28 mouse cellular contexts compared by ENCODE assay signal in the genomic region with DNA sequence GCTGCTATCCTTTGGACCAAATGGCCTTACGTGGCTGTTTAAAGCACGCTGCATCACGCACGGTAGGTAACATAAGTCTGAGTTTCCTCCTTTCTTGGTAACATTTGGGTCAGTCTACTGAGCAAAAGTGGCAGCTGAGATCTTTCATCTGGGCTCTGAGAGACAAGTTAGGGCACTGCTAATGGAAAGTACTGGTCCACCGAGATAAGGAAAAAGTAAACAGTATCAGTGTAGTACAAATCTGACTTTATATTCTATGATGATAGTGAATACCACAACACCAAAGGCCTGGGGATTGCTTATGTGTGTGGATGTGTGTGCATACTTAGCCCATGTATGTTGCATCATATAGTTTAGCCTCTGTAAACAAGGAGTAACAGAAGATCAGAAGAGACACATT.
DNase-seq lines count a peak whose midpoint lies in the region; ATAC-seq and TF ChIP-seq lines count a peak whose summit lies in the region.
"Had no signal": no experiment of that assay in that cellular context is flagged by ENCODE, and none has a peak within 500 bp of the region (broad histone marks: within the 10 kb centered on the region; RNA-seq: fewer than 3 reads in every experiment).

No protein-coding gene starts in this region.

- no peaks in the 10 kb centered on the region for H3K36me3 ChIP-seq in liver, embryonic 12.5 days
- H3K36me3 ChIP-seq in liver, embryonic 15.5 days (replicated peaks), result no peaks in the 10 kb centered on the region
- no peaks in the 10 kb centered on the region for H3K36me3 ChIP-seq in hindbrain, postnatal 0 days (ENCODE audit: insufficient read depth, low read length)
- H3K36me3 ChIP-seq: embryonic facial prominence, embryonic 12.5 days; embryonic facial prominence, embryonic 15.5 days; forebrain, embryonic 12.5 days; forebrain, embryonic 15.5 days; heart, embryonic 12.5 days; heart, embryonic 15.5 days; hindbrain, embryonic 10.5 days; hindbrain, embryonic 13.5 days had no signal

- no peak for TF ChIP-seq CTCF in hindbrain, postnatal 0 days (IDR thresholded peaks at IDR 0.05; ENCODE audit: low read depth)

- peak; percentile 32 for DNase-seq in c-Kit-positive CD71-positive TER-119-positive erythroid progenitor cells, embryonic 14.5 days (ENCODE audit: low spot score)
- no peak for DNase-seq in adrenal gland, postnatal 36 days
- DNase-seq in hindbrain, postnatal 0 days (ENCODE audit: low spot score), result no peak
- DNase-seq: adrenal gland, adult 8-10 months; adrenal gland, postnatal 25 days; cerebellum, adult 11 months; cerebellum, adult 2 months; cerebellum, adult 9-11 months; cerebellum, postnatal 25 days; gastrocnemius, postnatal 25 days; heart, adult 18-20 months; heart, postnatal 10 days; heart, postnatal 36 days had no signal

- H3K9me3 ChIP-seq in liver, embryonic 12.5 days (replicated peaks), result no peaks in the 10 kb centered on the region
- no peaks in the 10 kb centered on the region for H3K9me3 ChIP-seq in liver, embryonic 15.5 days (replicated peaks)
- no peaks in the 10 kb centered on the region for H3K9me3 ChIP-seq in hindbrain, postnatal 0 days (ENCODE audit: low read length)
- H3K9me3 ChIP-seq: embryonic facial prominence, embryonic 12.5 days; embryonic facial prominence, embryonic 15.5 days; forebrain, embryonic 12.5 days; forebrain, embryonic 15.5 days; heart, embryonic 12.5 days; heart, embryonic 15.5 days; hindbrain, embryonic 10.5 days; hindbrain, embryonic 13.5 days had no signal

- no peak overlapping the region for H3K4me3 ChIP-seq in liver, embryonic 12.5 days
- H3K4me3 ChIP-seq in liver, embryonic 15.5 days (replicated peaks), result no peak overlapping the region
- H3K4me3 ChIP-seq in hindbrain, postnatal 0 days (ENCODE audit: low read length), result no peak overlapping the region
- H3K4me3 ChIP-seq: embryonic facial prominence, embryonic 12.5 days; embryonic facial prominence, embryonic 15.5 days; erythroblast, embryonic 14.5 days; forebrain, embryonic 12.5 days; forebrain, embryonic 15.5 days; heart, embryonic 12.5 days; heart, embryonic 15.5 days; hindbrain, embryonic 10.5 days; hindbrain, embryonic 13.5 days had no signal

- ATAC-seq in liver, embryonic 12.5 days, result peak; percentile 81
- ATAC-seq in liver, embryonic 15.5 days (ENCODE audit: insufficient read depth), result peak; percentile 71
- 0 out of 2 replicates have a peak, but pooled peaks have one; percentile 37 for ATAC-seq in megakaryocyte-erythroid progenitor cell, adult 5-6 weeks (replicated peaks; ENCODE audit: low FRiP score, low TSS enrichment, poor library complexity, severe bottlenecking)
- no peak for ATAC-seq in hindbrain, postnatal 0 days
- ATAC-seq: activated CD4-positive, CD25-positive, alpha-beta regulatory T cell, adult 4 months; CD4-positive, CD25-positive, alpha-beta regulatory T cell, adult 4 months; forebrain, embryonic 15.5 days; hindbrain, embryonic 16.5 days had no signal

- H3K4me2 ChIP-seq in liver, embryonic 12.5 days, result no peak overlapping the region
- no peak overlapping the region for H3K4me2 ChIP-seq in liver, embryonic 15.5 days
- H3K4me2 ChIP-seq in hindbrain, postnatal 0 days (ENCODE audit: low read depth, low read length), result no peak overlapping the region
- H3K4me2 ChIP-seq: embryonic facial prominence, embryonic 12.5 days; embryonic facial prominence, embryonic 15.5 days; forebrain, embryonic 12.5 days; forebrain, embryonic 15.5 days; heart, embryonic 12.5 days; heart, embryonic 15.5 days; hindbrain, embryonic 13.5 days had no signal

- no peak overlapping the region for H3K27ac ChIP-seq in liver, embryonic 12.5 days
- no peak overlapping the region for H3K27ac ChIP-seq in liver, embryonic 15.5 days (replicated peaks)
- H3K27ac ChIP-seq in hindbrain, postnatal 0 days, result no peak overlapping the region
- H3K27ac ChIP-seq: embryonic facial prominence, embryonic 12.5 days; embryonic facial prominence, embryonic 15.5 days; forebrain, embryonic 12.5 days; forebrain, embryonic 15.5 days; heart, embryonic 15.5 days; hindbrain, embryonic 10.5 days; hindbrain, embryonic 13.5 days had no signal

- H3K9ac ChIP-seq in liver, embryonic 12.5 days, result no peak overlapping the region
- H3K9ac ChIP-seq in liver, embryonic 15.5 days, result no peak overlapping the region
- H3K9ac ChIP-seq in hindbrain, postnatal 0 days (replicated peaks; ENCODE audit: low read length), result no peak overlapping the region
- H3K9ac ChIP-seq: embryonic facial prominence, embryonic 12.5 days; embryonic facial prominence, embryonic 15.5 days; forebrain, embryonic 12.5 days; forebrain, embryonic 15.5 days; heart, embryonic 12.5 days; heart, embryonic 15.5 days; hindbrain, embryonic 13.5 days had no signal

- peaks cover 37% of the 10 kb centered on the region for H3K4me1 ChIP-seq in liver, embryonic 12.5 days
- H3K4me1 ChIP-seq in liver, embryonic 15.5 days (replicated peaks), result peaks cover 26% of the 10 kb centered on the region
- H3K4me1 ChIP-seq in hindbrain, postnatal 0 days (ENCODE audit: insufficient read depth, low read length), result no peaks in the 10 kb centered on the region
- H3K4me1 ChIP-seq: embryonic facial prominence, embryonic 12.5 days; embryonic facial prominence, embryonic 15.5 days; forebrain, embryonic 12.5 days; forebrain, embryonic 15.5 days; heart, embryonic 12.5 days; heart, embryonic 15.5 days; hindbrain, embryonic 10.5 days; hindbrain, embryonic 13.5 days had no signal

- 38% methylated on average over 5 of the region's 5 CpGs for WGBS in liver, embryonic 12.5 days (ENCODE audit: insufficient replicate concordance)
- 31% methylated on average over 5 of the region's 5 CpGs for WGBS in liver, embryonic 15.5 days (ENCODE audit: insufficient replicate concordance)
- 85% methylated on average over 5 of the region's 5 CpGs for WGBS in hindbrain, postnatal 0 days

- no peaks in the 10 kb centered on the region for H3K27me3 ChIP-seq in liver, embryonic 12.5 days (replicated peaks)
- H3K27me3 ChIP-seq in liver, embryonic 15.5 days, result no peaks in the 10 kb centered on the region
- H3K27me3 ChIP-seq in hindbrain, postnatal 0 days (ENCODE audit: insufficient read depth, low read length), result no peaks in the 10 kb centered on the region
- H3K27me3 ChIP-seq: embryonic facial prominence, embryonic 12.5 days; embryonic facial prominence, embryonic 15.5 days; forebrain, embryonic 15.5 days; heart, embryonic 12.5 days; heart, embryonic 15.5 days; hindbrain, embryonic 13.5 days had no signal
